Mouse (Mus musculus) layer of hippocampus, adult 2 months (tissue): ENCODE results near the gene Mepe. TPM values are rescaled to one million over a fixed set of nuclear protein-coding genes. Genes with fewer than 3 reads are reported as not detected.

Experiments used
- DNase-seq, 2 experiments: peaks; one replicate each; pipeline ENCODE4 v3.0.0; 2022; ENCODE audit warnings: low spot score in 2 of 2
- H3K27ac ChIP-seq: fragments of 200-600 bp; 2 replicates; pipeline ENCODE4 v1.8.1; 2022
- H3K4me3 ChIP-seq: fragments of 200-600 bp; 2 replicates; pipeline ENCODE4 v1.8.1; 2022; ENCODE audit warnings: mild to moderate bottlenecking
- CTCF ChIP-seq: fragments of 200-600 bp; conservative IDR thresholded peaks from 2 replicates; pipeline ENCODE4 v1.8.1; 2022; ENCODE audit warnings: antibody characterized with exemption, mild to moderate bottlenecking, moderate library complexity
- total RNA-seq, 2 experiments: library from RNA; stranded (reverse); gene quantifications; 2 replicates each; pipeline ENCODE4 v1.2.3; 2021

The Mepe gene
- total RNA-seq, 2 experiments from 2014 or later: not detected

GRCm38 (mm10) chr5:104337491-104337890 is 12.4 kb downstream of the Mepe start:
- H3K4me3 ChIP-seq: no peak overlapping the region
- TF ChIP-seq CTCF: no peak
- DNase-seq: no peak
- H3K27ac ChIP-seq: no peak overlapping the region

- Histone ChIP-seq H3K4me3 (no peak overlapping the region), H3K27ac (no peak overlapping the region)
- TF ChIP-seq CTCF: no peak
- peak in 1 of 2 experiments; percentile 19 for DNase-seq
Observed at GRCm38 (mm10) chr5:104339009-104339408, 13.9 kb downstream of the Mepe start.

- Histone ChIP-seq H3K4me3 (peak overlapping the region; percentile 7; the same call in 1 of the 2 replicates), H3K27ac (no peak overlapping the region)
- peak; percentile 39 to 59 for DNase-seq
- TF ChIP-seq CTCF: peak; percentile 82
Observed at GRCm38 (mm10) chr5:104339706-104340512, 14.8 kb downstream of the Mepe start.

GRCm38 (mm10) chr5:104340513-104340829 is 15.3 kb downstream of the Mepe start:
- no peak overlapping the region for H3K27ac ChIP-seq
- DNase-seq: no peak
- TF ChIP-seq CTCF: no peak
- no peak overlapping the region for H3K4me3 ChIP-seq

GRCm38 (mm10) chr5:104342881-104343280 is 17.8 kb downstream of the Mepe start:
- TF ChIP-seq CTCF: peak; percentile 62
- Histone ChIP-seq H3K4me3 (no peak overlapping the region), H3K27ac (no peak overlapping the region)
- DNase-seq: no peak

- H3K4me3 ChIP-seq: no peak overlapping the region
- no peak for DNase-seq
- TF ChIP-seq CTCF: peak; percentile 76
- no peak overlapping the region for H3K27ac ChIP-seq
Observed at GRCm38 (mm10) chr5:104344526-104345240, 19.6 kb downstream of the Mepe start.

GRCm38 (mm10) chr5:104345241-104345630 is 20.1 kb downstream of the Mepe start:
- no peak for TF ChIP-seq CTCF
- Histone ChIP-seq H3K27ac (no peak overlapping the region), H3K4me3 (no peak overlapping the region)
- no peak for DNase-seq

GRCm38 (mm10) chr5:104351041-104351440 is 25.9 kb downstream of the Mepe start:
- no peak for DNase-seq
- no peak for TF ChIP-seq CTCF
- H3K4me3 ChIP-seq: no peak overlapping the region
- no peak overlapping the region for H3K27ac ChIP-seq

- TF ChIP-seq CTCF: no peak
- no peak for DNase-seq
- H3K4me3 ChIP-seq: no peak overlapping the region
- no peak overlapping the region for H3K27ac ChIP-seq
Observed at GRCm38 (mm10) chr5:104351874-104352273, 26.7 kb downstream of the Mepe start.

- no peak for TF ChIP-seq CTCF
- no peak for DNase-seq
- no peak overlapping the region for H3K27ac ChIP-seq
- H3K4me3 ChIP-seq: no peak overlapping the region
Observed at GRCm38 (mm10) chr5:104357575-104357974, 32.4 kb downstream of the Mepe start.

- Histone ChIP-seq H3K4me3 (no peak overlapping the region), H3K27ac (no peak overlapping the region)
- DNase-seq: no peak
- no peak for TF ChIP-seq CTCF
Observed at GRCm38 (mm10) chr5:104358592-104358991, 33.5 kb downstream of the Mepe start.

GRCm38 (mm10) chr5:104359257-104359656 is 34.1 kb downstream of the Mepe start:
- TF ChIP-seq CTCF: no peak
- no peak for DNase-seq
- Histone ChIP-seq H3K27ac (no peak overlapping the region), H3K4me3 (no peak overlapping the region)

- peak in 1 of 2 experiments; percentile 2 for DNase-seq
- TF ChIP-seq CTCF: no peak
- H3K27ac ChIP-seq: no peak overlapping the region
- no peak overlapping the region for H3K4me3 ChIP-seq
Observed at GRCm38 (mm10) chr5:104370580-104370979, 45.5 kb downstream of the Mepe start.

GRCm38 (mm10) chr5:104371284-104371683 is 46.2 kb downstream of the Mepe start:
- H3K27ac ChIP-seq: no peak overlapping the region
- no peak overlapping the region for H3K4me3 ChIP-seq
- DNase-seq: no peak
- TF ChIP-seq CTCF: no peak
